Mouse (Mus musculus): ENCODE measurements around the gene Gria3. TPM values are rescaled to one million over a fixed set of nuclear protein-coding genes. Genes with fewer than 3 reads are reported as not detected.

Gene Gria3
- polyA plus RNA-seq, 1 experiment = 8.1 TPM

DNA sequence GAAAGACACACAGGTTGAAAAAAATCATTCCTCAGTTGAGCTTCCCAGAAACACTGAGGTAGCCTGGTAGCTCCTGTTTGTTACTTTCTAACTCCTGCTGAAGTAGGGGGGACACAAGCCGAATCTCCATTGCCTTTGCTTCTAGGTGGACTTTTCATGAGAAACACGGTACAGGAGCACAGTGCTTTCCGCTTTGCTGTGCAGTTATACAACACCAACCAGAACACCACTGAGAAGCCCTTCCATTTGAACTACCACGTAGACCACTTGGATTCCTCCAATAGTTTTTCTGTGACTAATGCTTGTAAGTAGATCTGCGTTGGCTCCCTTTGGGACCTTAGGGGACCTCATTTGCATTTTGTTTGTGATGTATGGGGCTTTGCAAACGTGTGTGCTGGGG, 2.0 kb downstream of the Gria3 start:
- no peak for TF ChIP-seq POLR2A (IDR thresholded peaks at IDR 0.05; ENCODE audit: insufficient read depth, low read length)
- no peak for TF ChIP-seq EP300 (IDR thresholded peaks at IDR 0.05; ENCODE audit: insufficient read depth, low read depth, low read length)
- no peak for TF ChIP-seq CTCF (IDR thresholded peaks at IDR 0.05; ENCODE audit: low read depth, low read length)

DNA sequence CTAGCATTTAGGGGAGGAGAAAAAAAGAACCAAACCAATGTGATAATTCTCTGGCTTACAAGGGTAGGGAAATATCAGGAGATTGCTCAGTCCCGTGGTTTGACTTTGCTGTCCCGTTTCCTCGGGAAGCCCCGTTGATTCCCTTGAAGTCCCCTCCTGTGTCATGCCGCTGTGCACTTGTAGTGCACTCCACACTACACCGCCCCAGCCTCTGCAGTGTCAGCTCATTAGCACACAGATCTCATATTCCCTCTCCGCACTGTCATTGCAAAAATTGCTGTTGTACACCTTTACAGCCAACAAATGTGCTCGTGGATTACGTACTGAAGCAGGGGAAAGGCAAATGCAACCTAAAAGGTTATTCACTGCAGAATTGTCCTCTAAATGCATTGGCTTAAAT, 5.6 kb downstream of the Gria3 start:
- Histone ChIP-seq H3K27ac (ENCODE audit: insufficient read depth, low read length) (no peak overlapping the region), H3K36me3 (ENCODE audit: control insufficient read depth, insufficient read depth, low read length, poor library complexity, severe bottlenecking) (no peaks in the 10 kb centered on the region), H3K9ac (ENCODE audit: low read depth, poor library complexity, severe bottlenecking) (no peak overlapping the region), H3K27me3 (ENCODE audit: control insufficient read depth, insufficient read depth, low read length, poor library complexity, severe bottlenecking) (no peaks in the 10 kb centered on the region), H3K9me3 (replicated peaks; ENCODE audit: control insufficient read depth, insufficient read depth, low read length, poor library complexity, severe bottlenecking) (no peaks in the 10 kb centered on the region), H3K4me3 (ENCODE audit: low read depth, low read length) (no peak overlapping the region), H3K4me1 (ENCODE audit: control insufficient read depth, insufficient read depth, low read length) (peaks cover 2% of the 10 kb centered on the region)
- no peak for TF ChIP-seq EP300 (IDR thresholded peaks at IDR 0.05; ENCODE audit: insufficient read depth, low read depth, low read length)
- TF ChIP-seq POLR2A (IDR thresholded peaks at IDR 0.05; ENCODE audit: insufficient read depth, low read length) = no peak
- TF ChIP-seq CTCF (IDR thresholded peaks at IDR 0.05; ENCODE audit: low read depth, low read length) = no peak

More for the DNA sequence above, 2.0 kb downstream of the Gria3 start:
- no peak overlapping the region for H3K4me3 ChIP-seq (ENCODE audit: low read depth, low read length)
- H3K27me3 ChIP-seq (ENCODE audit: control insufficient read depth, insufficient read depth, low read length, poor library complexity, severe bottlenecking) = no peaks in the 10 kb centered on the region
- H3K9me3 ChIP-seq (replicated peaks; ENCODE audit: control insufficient read depth, insufficient read depth, low read length, poor library complexity, severe bottlenecking) = no peaks in the 10 kb centered on the region
- 0 out of 2 replicates have a peak overlapping the region, but pooled peaks have one; percentile 5 for H3K27ac ChIP-seq (ENCODE audit: insufficient read depth, low read length)
- no peaks in the 10 kb centered on the region for H3K36me3 ChIP-seq (ENCODE audit: control insufficient read depth, insufficient read depth, low read length, poor library complexity, severe bottlenecking)
- peak overlapping the region; percentile 58; the same call in 1 of the 2 replicates for H3K9ac ChIP-seq (ENCODE audit: low read depth, poor library complexity, severe bottlenecking)
- H3K4me1 ChIP-seq (ENCODE audit: control insufficient read depth, insufficient read depth, low read length) = peaks cover 2% of the 10 kb centered on the region

DNA sequence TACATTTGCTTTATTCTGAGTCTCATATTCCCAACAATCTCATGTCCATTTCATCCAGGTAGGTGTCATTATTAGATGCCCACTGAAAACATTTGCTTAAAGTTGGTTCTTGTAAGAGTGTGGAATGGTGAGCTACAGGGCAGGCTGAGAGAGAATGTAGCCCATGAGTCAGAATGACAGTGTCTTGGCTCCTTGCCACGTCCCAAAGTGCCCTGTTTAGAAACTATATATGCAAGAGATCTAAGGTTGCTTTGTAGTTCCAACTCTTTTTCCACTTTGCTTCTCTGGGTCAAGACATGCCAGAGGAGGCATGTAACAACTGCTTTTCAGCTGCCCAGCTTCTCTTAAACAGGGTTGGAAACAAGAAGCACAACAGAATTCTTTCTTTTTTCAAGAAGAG, 9.1 kb downstream of the Gria3 start:
- Histone ChIP-seq H3K27ac (ENCODE audit: insufficient read depth, low read length) (no peak overlapping the region), H3K27me3 (ENCODE audit: control insufficient read depth, insufficient read depth, low read length, poor library complexity, severe bottlenecking) (no peaks in the 10 kb centered on the region), H3K9ac (ENCODE audit: low read depth, poor library complexity, severe bottlenecking) (no peak overlapping the region), H3K36me3 (ENCODE audit: control insufficient read depth, insufficient read depth, low read length, poor library complexity, severe bottlenecking) (no peaks in the 10 kb centered on the region), H3K4me1 (ENCODE audit: control insufficient read depth, insufficient read depth, low read length) (no peaks in the 10 kb centered on the region), H3K4me3 (ENCODE audit: low read depth, low read length) (no peak overlapping the region), H3K9me3 (replicated peaks; ENCODE audit: control insufficient read depth, insufficient read depth, low read length, poor library complexity, severe bottlenecking) (no peaks in the 10 kb centered on the region)
- TF ChIP-seq CTCF (IDR thresholded peaks at IDR 0.05; ENCODE audit: low read depth, low read length) = no peak
- TF ChIP-seq POLR2A (IDR thresholded peaks at IDR 0.05; ENCODE audit: insufficient read depth, low read length) = no peak
- no peak for TF ChIP-seq EP300 (IDR thresholded peaks at IDR 0.05; ENCODE audit: insufficient read depth, low read depth, low read length)

DNA sequence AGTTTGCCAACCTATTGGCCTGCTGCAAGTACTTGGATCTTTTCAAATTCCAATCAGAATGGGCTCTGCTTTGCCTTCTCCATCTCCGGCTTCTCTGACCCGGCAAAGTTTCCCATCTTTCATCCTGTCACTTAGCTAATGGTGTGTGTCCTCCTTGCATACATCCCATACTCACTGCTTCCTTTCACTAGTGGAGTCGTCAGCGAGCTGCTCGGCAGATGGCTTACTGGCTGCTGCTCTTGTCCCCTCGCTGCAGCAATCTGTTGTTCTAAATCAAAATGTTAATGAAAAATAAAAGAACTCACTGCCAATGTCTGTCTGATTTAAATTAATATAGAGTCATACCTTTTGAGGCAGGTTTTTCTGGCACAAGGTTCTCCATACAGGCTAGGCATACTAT, 25.0 kb downstream of the Gria3 start:
- no peak overlapping the region for H3K4me3 ChIP-seq (ENCODE audit: low read depth, low read length)

DNA sequence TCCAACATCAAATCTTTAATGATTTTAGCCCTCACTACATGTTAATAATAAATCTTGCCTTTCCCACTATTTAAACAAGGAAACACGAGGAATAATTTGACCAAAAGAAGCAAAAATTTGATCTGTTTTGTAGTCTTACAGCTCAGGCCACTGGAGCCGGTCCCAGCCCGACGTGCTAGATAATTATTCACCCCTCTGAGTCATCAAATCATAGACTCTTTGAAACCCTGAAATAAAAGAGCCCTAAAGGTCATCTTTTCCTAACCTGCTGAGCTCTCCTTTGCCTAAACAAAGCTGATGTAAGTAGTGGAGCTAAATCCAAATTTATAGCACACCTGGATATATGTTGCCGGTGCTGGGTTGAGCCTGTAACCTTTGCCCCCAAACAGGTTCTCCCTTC, 27.4 kb downstream of the Gria3 start:
- H3K4me3 ChIP-seq (ENCODE audit: low read depth, low read length) = no peak overlapping the region
- no peaks in the 10 kb centered on the region for H3K27me3 ChIP-seq (ENCODE audit: control insufficient read depth, insufficient read depth, low read length, poor library complexity, severe bottlenecking)
- H3K9me3 ChIP-seq (replicated peaks; ENCODE audit: control insufficient read depth, insufficient read depth, low read length, poor library complexity, severe bottlenecking) = no peaks in the 10 kb centered on the region
- no peaks in the 10 kb centered on the region for H3K36me3 ChIP-seq (ENCODE audit: control insufficient read depth, insufficient read depth, low read length, poor library complexity, severe bottlenecking)
- H3K4me1 ChIP-seq (ENCODE audit: control insufficient read depth, insufficient read depth, low read length) = no peaks in the 10 kb centered on the region
- H3K27ac ChIP-seq (ENCODE audit: insufficient read depth, low read length) = no peak overlapping the region
- no peak overlapping the region for H3K9ac ChIP-seq (ENCODE audit: low read depth, poor library complexity, severe bottlenecking)
- TF ChIP-seq CTCF (IDR thresholded peaks at IDR 0.05; ENCODE audit: low read depth, low read length) (no peak), EP300 (IDR thresholded peaks at IDR 0.05; ENCODE audit: insufficient read depth, low read depth, low read length) (no peak), POLR2A (IDR thresholded peaks at IDR 0.05; ENCODE audit: insufficient read depth, low read length) (no peak)

More for the DNA sequence above, 25.0 kb downstream of the Gria3 start:
- Histone ChIP-seq H3K9me3 (replicated peaks; ENCODE audit: control insufficient read depth, insufficient read depth, low read length, poor library complexity, severe bottlenecking) (no peaks in the 10 kb centered on the region), H3K4me1 (ENCODE audit: control insufficient read depth, insufficient read depth, low read length) (no peaks in the 10 kb centered on the region), H3K27me3 (ENCODE audit: control insufficient read depth, insufficient read depth, low read length, poor library complexity, severe bottlenecking) (no peaks in the 10 kb centered on the region), H3K27ac (ENCODE audit: insufficient read depth, low read length) (no peak overlapping the region), H3K9ac (ENCODE audit: low read depth, poor library complexity, severe bottlenecking) (no peak overlapping the region), H3K36me3 (ENCODE audit: control insufficient read depth, insufficient read depth, low read length, poor library complexity, severe bottlenecking) (no peaks in the 10 kb centered on the region)
- TF ChIP-seq EP300 (IDR thresholded peaks at IDR 0.05; ENCODE audit: insufficient read depth, low read depth, low read length) (no peak), POLR2A (IDR thresholded peaks at IDR 0.05; ENCODE audit: insufficient read depth, low read length) (no peak), CTCF (IDR thresholded peaks at IDR 0.05; ENCODE audit: low read depth, low read length) (no peak)

DNA sequence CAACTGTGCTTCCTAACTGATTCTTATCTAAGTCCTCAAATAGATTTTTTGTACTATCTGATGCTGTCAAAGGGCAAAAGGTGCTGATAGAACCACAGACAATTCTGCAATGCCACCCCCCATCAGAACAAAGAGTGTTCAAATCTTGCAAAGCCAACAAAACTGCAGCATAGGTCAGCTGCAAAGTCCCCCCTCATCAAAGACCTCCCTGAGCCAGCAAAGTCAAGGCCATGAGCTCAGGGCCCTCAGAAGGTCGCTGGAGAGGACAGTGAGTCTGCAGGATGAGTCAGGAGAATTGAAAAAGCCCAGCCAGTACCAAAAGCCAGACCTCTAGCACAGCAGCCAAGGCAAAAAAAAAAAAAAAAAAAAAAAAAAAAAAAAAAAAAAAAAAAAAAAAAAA, 34.9 kb downstream of the Gria3 start:
- Histone ChIP-seq H3K4me1 (ENCODE audit: control insufficient read depth, insufficient read depth, low read length) (no peaks in the 10 kb centered on the region), H3K9me3 (replicated peaks; ENCODE audit: control insufficient read depth, insufficient read depth, low read length, poor library complexity, severe bottlenecking) (no peaks in the 10 kb centered on the region), H3K4me3 (ENCODE audit: low read depth, low read length) (no peak overlapping the region), H3K36me3 (ENCODE audit: control insufficient read depth, insufficient read depth, low read length, poor library complexity, severe bottlenecking) (no peaks in the 10 kb centered on the region), H3K9ac (ENCODE audit: low read depth, poor library complexity, severe bottlenecking) (no peak overlapping the region), H3K27me3 (ENCODE audit: control insufficient read depth, insufficient read depth, low read length, poor library complexity, severe bottlenecking) (no peaks in the 10 kb centered on the region), H3K27ac (ENCODE audit: insufficient read depth, low read length) (no peak overlapping the region)
- TF ChIP-seq CTCF (IDR thresholded peaks at IDR 0.05; ENCODE audit: low read depth, low read length) (no peak), EP300 (IDR thresholded peaks at IDR 0.05; ENCODE audit: insufficient read depth, low read depth, low read length) (no peak)

Data from ES-Bruce4 (cell line).